Mouse (Mus musculus): ENCODE data around the gene Trabd.

GRCm38 (mm10) chr15:89124312-89124711 is 49.4 kb downstream of the Trabd start:
- TF ChIP-seq MXI1 (IDR thresholded peaks at IDR 0.05; ENCODE audit: low read depth, low read length) = no peak
- no peak for TF ChIP-seq CTCF (conservative IDR thresholded peaks at IDR 0.05 in 1 of 2, IDR thresholded peaks at IDR 0.05 in 1 of 2; ENCODE audit: low read depth in 2 of 2, low read length in 2 of 2)
- TF ChIP-seq TCF12 (IDR thresholded peaks at IDR 0.05; ENCODE audit: low read depth, low read length) = no peak

Data from CH12.LX (cell line).